Mouse (Mus musculus) CH12.LX (cell line): ENCODE measurements around the gene Dnajc4. TPM values are rescaled to one million over a fixed set of nuclear protein-coding genes. Genes with fewer than 3 reads are reported as not detected.

ENCODE experiments used
- DNase-seq: peaks from one replicate; pipeline ENCODE4 v3.0.0-alpha.2; 2013; ENCODE audit errors: extremely low read depth
- H3K27ac ChIP-seq: 2 replicates; pipeline ENCODE4 v1.5.1; 2012; ENCODE audit warnings: low read depth, mild to moderate bottlenecking, control low read depth, moderate library complexity; ENCODE audit not compliant: insufficient read depth
- H3K27me3 ChIP-seq: replicated peaks from 2 replicates; pipeline ENCODE3; 2012; ENCODE audit warnings: inconsistent platforms
- H3K36me3 ChIP-seq, 2 experiments: replicated peaks in 1 of 2; 2 replicates each; pipeline versions ENCODE3 to v1.6.1; 2012; ENCODE audit warnings: inconsistent platforms in 1 of 2, low read length in 1 of 2, mild to moderate bottlenecking in 1 of 2, mixed read lengths in 1 of 2, moderate library complexity in 1 of 2; ENCODE audit not compliant: control insufficient read depth in 1 of 2, insufficient read depth in 1 of 2
- H3K4me1 ChIP-seq, 2 experiments: 2 replicates each; pipeline ENCODE4 v1.6.1; 2012; ENCODE audit warnings: inconsistent platforms in 1 of 2, moderate library complexity in 1 of 2; ENCODE audit not compliant: insufficient read depth in 2 of 2, control insufficient read depth in 1 of 2
- H3K4me2 ChIP-seq: 2 replicates; pipeline ENCODE4 v1.6.1; 2012; ENCODE audit warnings: low read depth, mild to moderate bottlenecking, control low read depth; ENCODE audit not compliant: poor library complexity, insufficient read depth, severe bottlenecking
- H3K4me3 ChIP-seq, 3 experiments: fragments of 150-350 bp in 1 of 3; sonication (generic) in 1 of 3; replicated peaks in 1 of 3; 2 replicates each; pipeline versions ENCODE3 to v1.5.1; 2011 to 2012; ENCODE audit warnings: low read depth in 2 of 3, low read length in 2 of 3, mild to moderate bottlenecking in 2 of 3, moderate library complexity in 2 of 3, control low read depth in 1 of 3, improper control_type of control experiment in 1 of 3, inconsistent platforms in 1 of 3, mixed read lengths in 1 of 3; ENCODE audit not compliant: poor library complexity in 1 of 3
- H3K79me2 ChIP-seq: replicated peaks from 2 replicates; pipeline ENCODE4 v1.6.1; 2012; ENCODE audit warnings: mild to moderate bottlenecking, moderate library complexity; ENCODE audit not compliant: control insufficient read depth, poor library complexity, insufficient read depth, severe bottlenecking; ENCODE audit errors: extremely low read depth
- H3K9ac ChIP-seq: 2 replicates; pipeline ENCODE4 v1.6.1; 2012; ENCODE audit warnings: low read depth, mild to moderate bottlenecking, control low read depth, moderate library complexity; ENCODE audit not compliant: insufficient read depth
- H3K9me3 ChIP-seq: replicated peaks from 2 replicates; pipeline ENCODE3; 2012; ENCODE audit warnings: low read length, inconsistent platforms, mixed read lengths
- BHLHE40 ChIP-seq: IDR thresholded peaks from 2 replicates; pipeline ENCODE4 v1.6.1; 2011; ENCODE audit warnings: mild to moderate bottlenecking, low read depth, low read length, improper control_type of control experiment
- CHD1 ChIP-seq: IDR thresholded peaks from 2 replicates; pipeline ENCODE4 v1.6.1; 2012; ENCODE audit warnings: low read depth, low read length, improper control_type of control experiment, inconsistent platforms
- CHD2 ChIP-seq: IDR thresholded peaks from 2 replicates; pipeline ENCODE4 v1.6.1; 2011; ENCODE audit warnings: low read length, improper control_type of control experiment
- CTCF ChIP-seq, 2 experiments: IDR thresholded peaks in 1 of 2; conservative IDR thresholded peaks in 1 of 2; 2 replicates each; pipeline ENCODE4 v1.5.1; 2011 to 2012; ENCODE audit warnings: low read depth in 2 of 2, low read length in 2 of 2, improper control_type of control experiment in 1 of 2, inconsistent platforms in 1 of 2, mild to moderate bottlenecking in 1 of 2, moderate library complexity in 1 of 2
- E2F4 ChIP-seq: IDR thresholded peaks from 2 replicates; pipeline ENCODE4 v1.6.1; 2011; ENCODE audit warnings: low read depth, low read length, improper control_type of control experiment; ENCODE audit not compliant: insufficient replicate concordance
- ELF1 ChIP-seq: IDR thresholded peaks from 2 replicates; pipeline ENCODE4 v1.6.1; 2014; ENCODE audit warnings: low read depth, mild to moderate bottlenecking, inconsistent platforms, low read length, improper control_type of control experiment
- EP300 ChIP-seq: IDR thresholded peaks from 2 replicates; pipeline ENCODE4 v1.6.1; 2011; ENCODE audit warnings: low read length, improper control_type of control experiment
- ETS1 ChIP-seq: conservative IDR thresholded peaks from 2 replicates; pipeline ENCODE4 v1.6.1; 2012; ENCODE audit warnings: low read depth, mild to moderate bottlenecking, inconsistent platforms, low read length, improper control_type of control experiment, moderate library complexity
- GABPA ChIP-seq: IDR thresholded peaks from 2 replicates; pipeline ENCODE4 v1.6.1; 2012; ENCODE audit warnings: low read depth, low read length, improper control_type of control experiment, inconsistent platforms; ENCODE audit not compliant: insufficient replicate concordance
- HCFC1 ChIP-seq: IDR thresholded peaks from 2 replicates; pipeline ENCODE4 v1.6.1; 2012; ENCODE audit warnings: low read depth, mild to moderate bottlenecking, inconsistent platforms, low read length, improper control_type of control experiment
- IRF4 ChIP-seq: IDR thresholded peaks from 2 replicates; pipeline ENCODE4 v1.6.1; 2014; ENCODE audit warnings: low read depth, mild to moderate bottlenecking, inconsistent platforms, low read length, improper control_type of control experiment
- JUND ChIP-seq: conservative IDR thresholded peaks from 2 replicates; pipeline ENCODE4 v1.6.1; 2011; ENCODE audit warnings: low read depth, low read length, improper control_type of control experiment
- KAT2A ChIP-seq: IDR thresholded peaks from 2 replicates; pipeline ENCODE4 v1.6.1; 2012; ENCODE audit warnings: low read length, improper control_type of control experiment, inconsistent platforms; ENCODE audit not compliant: insufficient replicate concordance
- MAFK ChIP-seq: IDR thresholded peaks from 2 replicates; pipeline ENCODE4 v1.6.1; 2011; ENCODE audit warnings: low read length, improper control_type of control experiment; ENCODE audit not compliant: insufficient replicate concordance
- MAX ChIP-seq: IDR thresholded peaks from 2 replicates; pipeline ENCODE4 v1.6.1; 2011; ENCODE audit warnings: low read length, improper control_type of control experiment
- MAZ ChIP-seq: IDR thresholded peaks from 2 replicates; pipeline ENCODE4 v1.6.1; 2012; ENCODE audit warnings: low read depth, mild to moderate bottlenecking, inconsistent platforms, low read length, improper control_type of control experiment, moderate library complexity
- MEF2A ChIP-seq: IDR thresholded peaks from 2 replicates; pipeline ENCODE4 v1.6.1; 2014; ENCODE audit warnings: low read depth, mild to moderate bottlenecking, inconsistent platforms, low read length, improper control_type of control experiment, borderline replicate concordance
- MXI1 ChIP-seq: IDR thresholded peaks from 2 replicates; pipeline ENCODE4 v1.6.1; 2011; ENCODE audit warnings: mild to moderate bottlenecking, low read depth, low read length, improper control_type of control experiment
- MYC ChIP-seq: IDR thresholded peaks from 2 replicates; pipeline ENCODE4 v1.6.1; 2011; ENCODE audit warnings: low read depth, mild to moderate bottlenecking, improper control_type of control experiment, low read length
- NELFE ChIP-seq: IDR thresholded peaks from 2 replicates; pipeline ENCODE4 v1.6.1; 2011; ENCODE audit warnings: low read depth, low read length, improper control_type of control experiment
- NRF1 ChIP-seq: IDR thresholded peaks from 2 replicates; pipeline ENCODE4 v1.6.1; 2014; ENCODE audit warnings: low read depth, mild to moderate bottlenecking, inconsistent platforms, low read length, improper control_type of control experiment, moderate library complexity
- PAX5 ChIP-seq: IDR thresholded peaks from 2 replicates; pipeline ENCODE4 v1.6.1; 2012; ENCODE audit warnings: low read length, inconsistent platforms, mixed read lengths
- POLR2A ChIP-seq: IDR thresholded peaks from 2 replicates; pipeline ENCODE4 v1.6.1; 2011; ENCODE audit warnings: low read depth, mild to moderate bottlenecking, improper control_type of control experiment, low read length
- POLR2AphosphoS2 ChIP-seq: IDR thresholded peaks from 2 replicates; pipeline ENCODE4 v1.6.1; 2011; ENCODE audit warnings: low read depth, low read length, improper control_type of control experiment
- RAD21 ChIP-seq: IDR thresholded peaks from 2 replicates; pipeline ENCODE4 v1.6.1; 2011; ENCODE audit warnings: low read depth, mild to moderate bottlenecking, low read length, improper control_type of control experiment, moderate library complexity
- RCOR1 ChIP-seq: conservative IDR thresholded peaks from 2 replicates; pipeline ENCODE4 v1.6.1; 2012; ENCODE audit warnings: low read depth, mild to moderate bottlenecking, inconsistent platforms, low read length, improper control_type of control experiment
- SIN3A ChIP-seq: IDR thresholded peaks from 2 replicates; pipeline ENCODE4 v1.6.1; 2012; ENCODE audit warnings: low read length, improper control_type of control experiment, inconsistent platforms
- SMC3 ChIP-seq: IDR thresholded peaks from 2 replicates; pipeline ENCODE4 v1.6.1; 2011; ENCODE audit warnings: low read depth, low read length, improper control_type of control experiment
- TBP ChIP-seq: conservative IDR thresholded peaks from 2 replicates; pipeline ENCODE4 v1.6.1; 2011; ENCODE audit warnings: low read depth, low read length, improper control_type of control experiment
- TCF12 ChIP-seq: IDR thresholded peaks from 2 replicates; pipeline ENCODE4 v1.6.1; 2014; ENCODE audit warnings: low read depth, mild to moderate bottlenecking, inconsistent platforms, low read length, improper control_type of control experiment
- UBTF ChIP-seq: IDR thresholded peaks from 2 replicates; pipeline ENCODE4 v1.6.1; 2012; ENCODE audit warnings: low read depth, mild to moderate bottlenecking, inconsistent platforms, low read length, improper control_type of control experiment, moderate library complexity
- USF1 ChIP-seq: IDR thresholded peaks from 2 replicates; pipeline ENCODE4 v1.6.1; 2014; ENCODE audit warnings: low read depth, mild to moderate bottlenecking, inconsistent platforms, low read length, improper control_type of control experiment
- ZC3H11A ChIP-seq: IDR thresholded peaks from 2 replicates; pipeline ENCODE4 v1.6.1; 2012; ENCODE audit warnings: low read depth, mild to moderate bottlenecking, inconsistent platforms, low read length, improper control_type of control experiment
- ZKSCAN1 ChIP-seq: IDR thresholded peaks from 2 replicates; pipeline ENCODE4 v1.6.1; 2012; ENCODE audit warnings: low read depth, inconsistent platforms, low read length, improper control_type of control experiment, borderline replicate concordance
- ZMIZ1 ChIP-seq: IDR thresholded peaks from 2 replicates; pipeline ENCODE4 v1.6.1; 2012; ENCODE audit warnings: low read depth, mild to moderate bottlenecking, inconsistent platforms, low read length, improper control_type of control experiment
- ZNF384 ChIP-seq: IDR thresholded peaks from 2 replicates; pipeline ENCODE4 v1.6.1; 2012; ENCODE audit warnings: low read depth, low read length, improper control_type of control experiment, inconsistent platforms
- dilution Hi-C: fragments of 300-500 bp; cut with MboI; formaldehyde crosslinking; loops from 2 replicates; pipeline ENCODE4 v1.14.3; 2020; ENCODE audit warnings: low sequenced_read_pairs; ENCODE audit not compliant: extremely low pct_unique_long_range_greater_than_20kb, extremely low pct_ligation_motif_present
- in situ Hi-C: fragments of 300-500 bp; cut with MboI; formaldehyde crosslinking; loops from 3 replicates; pipeline ENCODE4 v1.14.3; 2019; ENCODE audit warnings: low sequenced_read_pairs, low pct_ligation_motif_present, low pct_unique_long_range_greater_than_20kb, mixed read lengths
- polyA plus RNA-seq: library from polyadenylated mRNA; unstranded; fragments of >175 nt; gene quantifications from 2 replicates; pipeline ENCODE4 v1.2.1, GENCODE M21; 2012; ENCODE audit warnings: low read depth; ENCODE audit not compliant: insufficient read length
- total RNA-seq, 2 experiments: library from RNA; depleted of rRNA; stranded (reverse); fragments of 300-350 nt in 1 of 2; fragments of >200 nt in 1 of 2; gene quantifications; 2 replicates each; pipeline ENCODE4 v1.2.3; 2012 to 2014

Gene Dnajc4
- total and polyA plus RNA-seq, 3 experiments, result 6.2 to 13.9 (median 11.2) TPM

- H3K36me3 ChIP-seq, result peaks cover 27 to 59% of the 10 kb centered on the region in 2 experiments
- in situ Hi-C loops, result no loop called here
Measured at GRCm38 (mm10) chr19:6980381-6981093, 11.8 kb downstream of the Dnajc4 start, which contains the start of gene Fkbp2. Fkbp2 (minus strand) TSS chr19:6980501.

DNA sequence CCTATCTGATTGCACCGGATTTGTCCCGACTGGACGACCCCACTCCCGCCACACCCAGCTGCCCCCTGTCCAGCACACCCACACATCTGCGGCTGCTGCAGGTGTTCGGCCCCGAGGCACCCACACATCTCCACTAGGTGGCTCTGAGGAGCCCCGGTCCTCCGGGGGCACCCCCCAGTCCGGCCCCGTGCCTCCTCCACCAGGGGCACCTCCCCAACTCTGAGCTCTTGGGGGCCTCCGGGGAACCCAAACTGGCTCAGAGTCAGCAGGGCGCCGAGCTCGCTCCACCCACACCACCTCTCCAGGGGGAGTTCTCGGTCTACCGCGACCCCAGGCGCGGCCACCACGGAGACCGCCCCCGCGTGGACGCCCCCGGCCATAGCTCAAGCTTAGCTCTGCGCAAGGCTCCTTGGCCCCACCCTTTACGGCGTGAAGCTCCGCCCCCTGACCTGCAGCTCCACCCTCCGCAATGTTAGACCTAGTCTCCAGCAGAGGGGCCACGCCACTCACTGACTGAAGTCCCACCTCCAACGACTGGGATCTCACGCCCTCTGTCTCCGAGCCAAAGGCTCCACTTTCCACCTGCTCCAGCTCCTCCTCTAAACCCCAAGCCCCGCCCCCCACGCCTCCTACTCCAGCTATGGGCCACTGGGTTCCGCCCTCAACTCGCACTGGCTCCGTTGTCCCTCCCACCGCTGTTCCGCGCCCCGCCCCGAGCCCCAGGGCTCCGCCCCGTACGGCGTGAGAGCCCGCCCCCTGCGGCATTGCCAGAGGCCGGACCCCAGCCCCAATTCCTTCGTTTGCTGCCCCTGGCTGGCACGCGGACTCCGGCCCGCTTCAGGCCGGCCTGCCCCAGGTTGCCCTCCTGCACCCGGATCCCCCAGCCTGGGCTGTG, 12.6 kb downstream of the Dnajc4 start:
- no peaks in the 10 kb centered on the region for H3K27me3 ChIP-seq
- peak overlapping the region; percentile 69 for H3K4me2 ChIP-seq
- no peaks in the 10 kb centered on the region for H3K9me3 ChIP-seq
- H3K79me2 ChIP-seq, result peaks cover 29% of the 10 kb centered on the region
- H3K4me1 ChIP-seq, result peaks cover 15 to 44% of the 10 kb centered on the region in 2 experiments
- in situ Hi-C loops, result no loop called here
- H3K9ac ChIP-seq, result peak overlapping the region; percentile 70
- H3K36me3 ChIP-seq, result peaks cover 21 to 51% of the 10 kb centered on the region in 2 experiments
- H3K4me3 ChIP-seq, result peak overlapping the region; percentile 73 to 83 (median 79)
- peak; percentile 99 for DNase-seq
- H3K27ac ChIP-seq, result peak overlapping the region; percentile 62; the same call in 1 of the 2 replicates
- dilution Hi-C loops, result no loop called here
- no peak for TF ChIP-seq POLR2AphosphoS2
- no peak for TF ChIP-seq TBP
- TF ChIP-seq MAFK, result no peak
- no peak for TF ChIP-seq EP300
- no peak; the same call in 1 of the 2 replicates for TF ChIP-seq ELF1
- TF ChIP-seq CHD1, result no peak
- no peak; the same call in 1 of the 2 replicates for TF ChIP-seq RAD21
- no peak for TF ChIP-seq UBTF
- no peak for TF ChIP-seq NELFE
- TF ChIP-seq GABPA, result no peak
- no peak for TF ChIP-seq RCOR1
- TF ChIP-seq ETS1, result no peak
- TF ChIP-seq MEF2A, result no peak
- TF ChIP-seq MYC, result no peak

More at GRCm38 (mm10) chr19:6980381-6981093, 11.8 kb downstream of the Dnajc4 start, which contains the start of gene Fkbp2:
- Histone ChIP-seq H3K4me3 (peak within 1 kb of the TSS; percentile 73 to 83 (median 79)), H3K4me2 (peak within 1 kb of the TSS; percentile 84), H3K27me3 (no peaks in the 10 kb centered on the region), H3K27ac (peak within 1 kb of the TSS; percentile 65), H3K79me2 (peaks cover 26% of the 10 kb centered on the region), H3K9me3 (no peaks in the 10 kb centered on the region), H3K4me1 (peaks cover 15 to 44% of the 10 kb centered on the region in 2 experiments), H3K9ac (peak within 1 kb of the TSS; percentile 78)
- peak; percentile 98 for DNase-seq
- dilution Hi-C loops, result no loop called here
- 0 out of 2 replicates have a peak, but pooled peaks have one; percentile 26 for TF ChIP-seq E2F4
- no peak for TF ChIP-seq RAD21
- no peak for TF ChIP-seq CTCF (conservative IDR thresholded peaks at IDR 0.05 in 1 of 2, IDR thresholded peaks at IDR 0.05 in 1 of 2; ENCODE audit: low read depth in 2 of 2, low read length in 2 of 2)
- TF ChIP-seq SIN3A, result peak; percentile 95
- TF ChIP-seq MXI1, result peak; percentile 88
- peak; percentile 73 for TF ChIP-seq HCFC1
- no peak for TF ChIP-seq ZNF384
- TF ChIP-seq RCOR1, result no peak
- TF ChIP-seq NELFE, result peak; percentile 98
- TF ChIP-seq ELF1, result peak; percentile 94
- TF ChIP-seq MAZ, result 0 out of 2 replicates have a peak, but pooled peaks have one; percentile 72
- TF ChIP-seq MAFK, result no peak
- peak; percentile 97 for TF ChIP-seq ZMIZ1
- no peak for TF ChIP-seq SMC3
- no peak for TF ChIP-seq PAX5
- no peak for TF ChIP-seq USF1
- peak; percentile 96 for TF ChIP-seq POLR2AphosphoS2
- TF ChIP-seq ETS1, result no peak
- peak; percentile 96 for TF ChIP-seq TBP
- no peak for TF ChIP-seq ZC3H11A
- no peak for TF ChIP-seq JUND
- TF ChIP-seq NRF1, result peak; percentile 93
- peak; percentile 100 for TF ChIP-seq POLR2A
- peak; percentile 15; the same call in 1 of the 2 replicates for TF ChIP-seq MAX
- TF ChIP-seq KAT2A, result 0 out of 2 replicates have a peak, but pooled peaks have one; percentile 59
- no peak for TF ChIP-seq EP300
- no peak for TF ChIP-seq CHD1
- TF ChIP-seq BHLHE40, result peak; percentile 44
- no peak for TF ChIP-seq MEF2A
- no peak for TF ChIP-seq ZKSCAN1
- TF ChIP-seq TCF12, result peak; percentile 90
- peak; percentile 75; the same call in 1 of the 2 replicates for TF ChIP-seq MYC
- peak; percentile 59; the same call in 1 of the 2 replicates for TF ChIP-seq CHD2
- TF ChIP-seq IRF4, result no peak
- TF ChIP-seq UBTF, result no peak
